Mouse (Mus musculus) common myeloid progenitor, adult 5-6 weeks (primary cell): ENCODE data around the gene Cmtm3. TPM values are rescaled to one million over a fixed set of nuclear protein-coding genes. Genes with fewer than 3 reads are reported as not detected.

Experiments used
- ATAC-seq: replicated peaks from 2 replicates; pipeline ENCODE4 v1.8.0; 2016; ENCODE audit warnings: low read depth, mild to moderate bottlenecking, moderate TSS enrichment, inconsistent platforms; ENCODE audit not compliant: poor library complexity, severe bottlenecking
- total RNA-seq: library from RNA; stranded (forward); fragments of 200-1000, 187-1606 nt; gene quantifications from 2 replicates; pipeline ENCODE4 v1.2.3, GENCODE M21; 2017

The Cmtm3 gene
- total RNA-seq, 1 experiment from 2014 or later, result 15.3 TPM

GRCm38 (mm10) chr8:104376669-104377068 is 37.5 kb downstream of the Cmtm3 start:
- no peak for ATAC-seq

- ATAC-seq, result no peak
Observed at GRCm38 (mm10) chr8:104379301-104379836, 40.2 kb downstream of the Cmtm3 start.

GRCm38 (mm10) chr8:104380269-104380668 is 41.1 kb downstream of the Cmtm3 start:
- ATAC-seq, result no peak

GRCm38 (mm10) chr8:104380961-104381411 is 41.8 kb downstream of the Cmtm3 start:
- ATAC-seq, result no peak

- no peak for ATAC-seq
Observed at GRCm38 (mm10) chr8:104383296-104383695, 44.1 kb downstream of the Cmtm3 start.

- peak; percentile 72 for ATAC-seq
Observed at GRCm38 (mm10) chr8:104383977-104384376, 44.8 kb downstream of the Cmtm3 start.

GRCm38 (mm10) chr8:104386693-104387092 is 47.5 kb downstream of the Cmtm3 start:
- no peak for ATAC-seq

GRCm38 (mm10) chr8:104387501-104387900 is 48.3 kb downstream of the Cmtm3 start:
- ATAC-seq, result no peak

GRCm38 (mm10) chr8:104387980-104388379 is 48.8 kb downstream of the Cmtm3 start:
- ATAC-seq, result no peak

GRCm38 (mm10) chr8:104390245-104390644 is 51.0 kb downstream of the Cmtm3 start:
- ATAC-seq, result no peak

GRCm38 (mm10) chr8:104393139-104393538 is 53.9 kb downstream of the Cmtm3 start:
- ATAC-seq, result no peak

- no peak for ATAC-seq
Observed at GRCm38 (mm10) chr8:104393767-104394166, 54.6 kb downstream of the Cmtm3 start.

- peak; percentile 62 for ATAC-seq
Observed at GRCm38 (mm10) chr8:104394801-104395702, 55.8 kb downstream of the Cmtm3 start.

GRCm38 (mm10) chr8:104395703-104396357 is 56.6 kb downstream of the Cmtm3 start, which contains the start of gene Cmtm4:
Cmtm4 (minus strand) TSS chr8:104395807.
- peak; percentile 46 for ATAC-seq

Other genes with a start within 250 kb of the Cmtm3 start
- gene Cdh5, start 237.8 kb upstream of the Cmtm3 start, total RNA-seq, result not detected in 2 replicates
- not detected in 2 replicates for gene Bean1, start 169.0 kb upstream of the Cmtm3 start, total RNA-seq
- 5.8 and 13.9 TPM in 2 replicates for gene Tk2, start 90.9 kb upstream of the Cmtm3 start, total RNA-seq
- 12.2 and 14.5 TPM in 2 replicates for gene Cklf, start 88.5 kb upstream of the Cmtm3 start, total RNA-seq
- gene Cmtm2a, start 46.2 kb upstream of the Cmtm3 start, total RNA-seq, result not detected in 2 replicates
- gene Gm45711, start 29.3 kb upstream of the Cmtm3 start, total RNA-seq, result not detected in 2 replicates
- gene Cmtm1, start 29.3 kb upstream of the Cmtm3 start, total RNA-seq, result not detected in 2 replicates
- not detected in 2 replicates for gene Gm11020, start 17.8 kb upstream of the Cmtm3 start, total RNA-seq
- not detected in 2 replicates for gene Cmtm2b, start 17.2 kb upstream of the Cmtm3 start, total RNA-seq
- gene Cmtm4, start 56.4 kb downstream of the Cmtm3 start, total RNA-seq, result 1.8 TPM in 2 replicates
- 48.1 and 57.4 TPM in 2 replicates for gene Dync1li2, start 103.6 kb downstream of the Cmtm3 start, total RNA-seq
- gene Terb1, start 170.5 kb downstream of the Cmtm3 start, total RNA-seq, result not detected in 2 replicates
- 95.4 and 104 TPM in 2 replicates for gene Nae1, start 195.2 kb downstream of the Cmtm3 start, total RNA-seq
- gene Car7, start 195.3 kb downstream of the Cmtm3 start, total RNA-seq, result 0.41 TPM in 1 of 2 replicates, not detected in the other